Mouse (Mus musculus) lung, postnatal 0 days (tissue): Measurements from ENCODE around the gene Clps.

Source experiments
- CTCF ChIP-seq: IDR thresholded peaks from 2 replicates; pipeline ENCODE4 v1.5.1; 2016; ENCODE audit warnings: antibody characterized with exemption, mild to moderate bottlenecking
- EP300 ChIP-seq: IDR thresholded peaks from 2 replicates; pipeline ENCODE4 v1.6.1; 2016; ENCODE audit warnings: antibody characterized with exemption, mild to moderate bottlenecking, control low read depth

GRCm38 (mm10) chr17:28557772-28558171 lies 2.8 kb downstream of the Clps start:
- TF ChIP-seq CTCF, result no peak
- no peak for TF ChIP-seq EP300
